Mouse (Mus musculus): ENCODE measurements around the gene H2-M10.6. TPM values are rescaled to one million over a fixed set of nuclear protein-coding genes. Genes with fewer than 3 reads are reported as not detected.

Gene H2-M10.6
- total RNA-seq, 2 experiments from 2014 or later, result not detected

- H3K4me3 ChIP-seq, result no peak overlapping the region
- intact Hi-C loops (cut with DNase I), result no loop called here
- no peak overlapping the region for H3K27ac ChIP-seq
- no peak for DNase-seq (ENCODE audit: extremely low spot score in 1 of 2, low spot score in 2 of 2)
- TF ChIP-seq CTCF (IDR thresholded peaks at IDR 0.05), result no peak
These were observed 32.3 kb downstream of the H2-M10.6 start for GRCm38 (mm10) chr17:36844286-36844719.

- no peak overlapping the region for H3K27ac ChIP-seq
- DNase-seq (ENCODE audit: extremely low spot score in 1 of 2, low spot score in 2 of 2), result no peak
- intact Hi-C loops (cut with DNase I), result no loop called here
- no peak overlapping the region for H3K4me3 ChIP-seq
- TF ChIP-seq CTCF (IDR thresholded peaks at IDR 0.05), result no peak
These were observed 32.8 kb downstream of the H2-M10.6 start for GRCm38 (mm10) chr17:36844725-36845124.

GRCm38 (mm10) chr17:36848911-36849310 lies 36.9 kb downstream of the H2-M10.6 start:
- no peak overlapping the region for H3K4me3 ChIP-seq
- intact Hi-C loops (cut with DNase I), result no loop called here

GRCm38 (mm10) chr17:36849992-36850391 lies 38.0 kb downstream of the H2-M10.6 start:
- no peak for TF ChIP-seq CTCF (IDR thresholded peaks at IDR 0.05)
- intact Hi-C loops (cut with DNase I), result no loop called here
- Histone ChIP-seq H3K4me3 (no peak overlapping the region), H3K27ac (no peak overlapping the region)
- no peak for DNase-seq (ENCODE audit: extremely low spot score in 1 of 2, low spot score in 2 of 2)

More at GRCm38 (mm10) chr17:36848911-36849310, 36.9 kb downstream of the H2-M10.6 start:
- no peak for DNase-seq (ENCODE audit: extremely low spot score in 1 of 2, low spot score in 2 of 2)
- TF ChIP-seq CTCF (IDR thresholded peaks at IDR 0.05), result no peak
- H3K27ac ChIP-seq, result no peak overlapping the region

- Histone ChIP-seq H3K4me3 (no peak overlapping the region), H3K27ac (no peak overlapping the region)
- no peak for TF ChIP-seq CTCF (IDR thresholded peaks at IDR 0.05)
- intact Hi-C loops (cut with DNase I), result no loop called here
- DNase-seq (ENCODE audit: extremely low spot score in 1 of 2, low spot score in 2 of 2), result no peak
These were observed 39.2 kb downstream of the H2-M10.6 start for GRCm38 (mm10) chr17:36851200-36851599.

- Histone ChIP-seq H3K27ac (no peak overlapping the region), H3K4me3 (no peak overlapping the region)
- intact Hi-C loops (cut with DNase I), result no loop called here
- no peak for DNase-seq (ENCODE audit: extremely low spot score in 1 of 2, low spot score in 2 of 2)
- TF ChIP-seq CTCF (IDR thresholded peaks at IDR 0.05), result no peak
These were observed 39.7 kb downstream of the H2-M10.6 start for GRCm38 (mm10) chr17:36851627-36852026.

- H3K4me3 ChIP-seq, result no peak overlapping the region
- TF ChIP-seq CTCF (IDR thresholded peaks at IDR 0.05), result no peak
- DNase-seq (ENCODE audit: extremely low spot score in 1 of 2, low spot score in 2 of 2), result no peak
- intact Hi-C loops (cut with DNase I), result no loop called here
- no peak overlapping the region for H3K27ac ChIP-seq
These were observed 43.5 kb downstream of the H2-M10.6 start for GRCm38 (mm10) chr17:36855484-36855883.

GRCm38 (mm10) chr17:36856236-36856635 lies 44.3 kb downstream of the H2-M10.6 start:
- no peak for DNase-seq (ENCODE audit: extremely low spot score in 1 of 2, low spot score in 2 of 2)
- no peak for TF ChIP-seq CTCF (IDR thresholded peaks at IDR 0.05)
- Histone ChIP-seq H3K4me3 (no peak overlapping the region), H3K27ac (no peak overlapping the region)
- intact Hi-C loops (cut with DNase I), result no loop called here

GRCm38 (mm10) chr17:36858181-36858580 lies 46.2 kb downstream of the H2-M10.6 start:
- no peak overlapping the region for H3K27ac ChIP-seq
- no peak overlapping the region for H3K4me3 ChIP-seq
- TF ChIP-seq CTCF (IDR thresholded peaks at IDR 0.05), result no peak
- DNase-seq (ENCODE audit: extremely low spot score in 1 of 2, low spot score in 2 of 2), result no peak
- intact Hi-C loops (cut with DNase I), result no loop called here

- H3K4me3 ChIP-seq, result no peak overlapping the region
- DNase-seq (ENCODE audit: extremely low spot score in 1 of 2, low spot score in 2 of 2), result no peak
- H3K27ac ChIP-seq, result no peak overlapping the region
- TF ChIP-seq CTCF (IDR thresholded peaks at IDR 0.05), result no peak
- intact Hi-C loops (cut with DNase I), result no loop called here
These were observed 49.7 kb downstream of the H2-M10.6 start for GRCm38 (mm10) chr17:36861680-36862079.

Other genes with a start within 250 kb of the H2-M10.6 start
- gene H2-M9, start 169.5 kb upstream of the H2-M10.6 start, total RNA-seq (2021), result not detected
- gene H2-M1, start 140.0 kb upstream of the H2-M10.6 start, total RNA-seq (2021), result not detected
- not detected for gene H2-M10.5, start 39.3 kb upstream of the H2-M10.6 start, total RNA-seq (2021)
- 10 to 100 TPM; 18.6 to 22.7 TPM for gene Trim26, start 25.0 kb downstream of the H2-M10.6 start, total RNA-seq (2021)
- gene Trim15, start 55.0 kb downstream of the H2-M10.6 start, total RNA-seq (2021), result not detected
- not detected for gene Trim10, start 57.4 kb downstream of the H2-M10.6 start, total RNA-seq (2021)
- gene Trim40, start 78.0 kb downstream of the H2-M10.6 start, total RNA-seq (2021), result not detected
- not detected for gene Trim31, start 85.9 kb downstream of the H2-M10.6 start, total RNA-seq (2021)
- gene Rnf39, start 130.7 kb downstream of the H2-M10.6 start, total RNA-seq (2021), result 10 to 100 TPM in 1 of 2 experiments, 1 to 10 TPM in 1; 8.2 to 12.5 TPM
- gene Ppp1r11, start 139.6 kb downstream of the H2-M10.6 start, total RNA-seq (2021), result 100 to 1,000 TPM; 132 to 146 TPM
- gene Znrd1, start 146.4 kb downstream of the H2-M10.6 start, total RNA-seq (2021), result 10 to 100 TPM; 30.6 to 31.6 TPM
- gene Znrd1as, start 146.4 kb downstream of the H2-M10.6 start, total RNA-seq (2021), result 1 to 10 TPM; 5.3 to 6.2 TPM
- not detected for gene 2410137M14Rik, start 169.1 kb downstream of the H2-M10.6 start, total RNA-seq (2021)
- under 1 TPM; 0.61 to 0.75 TPM for gene H2-M5, start 177.4 kb downstream of the H2-M10.6 start, total RNA-seq (2021)
- gene Zfp57, start 189.0 kb downstream of the H2-M10.6 start, total RNA-seq (2021), result 10 to 100 TPM; 16.7 to 17.8 TPM
- gene Mog, start 211.2 kb downstream of the H2-M10.6 start, total RNA-seq (2021), result 10 to 100 TPM; 29.1 to 29.2 TPM
- gene Gabbr1, start 233.8 kb downstream of the H2-M10.6 start, total RNA-seq (2021), result 100 to 1,000 TPM; 687 to 720 TPM

Data from left cerebral cortex, adult 2 months (tissue).